Mouse (Mus musculus): ENCODE data around the gene Nek6.

- TF ChIP-seq CTCF (IDR thresholded peaks at IDR 0.05; ENCODE audit: low read depth) (no peak), EP300 (IDR thresholded peaks at IDR 0.05; ENCODE audit: low read depth) (no peak)
Observed at GRCm38 (mm10) chr2:38468845-38469244, 42.6 kb upstream of the Nek6 start.
